Mouse (Mus musculus) hindbrain, embryonic 16.5 days (tissue): Measurements from ENCODE around the gene Zcchc9. TPM values are rescaled to one million over a fixed set of nuclear protein-coding genes. Genes with fewer than 3 reads are reported as not detected.
"Not testable (repeated sequence)": the region's sequence is repeated elsewhere in the genome, so short reads cannot be mapped to it uniquely, and the experiment has no call there.

Experiments used
- ATAC-seq: fragments of 200-750 bp; cut with Nextera tagmentation; 2 replicates; pipeline ENCODE4 v1.8.0; 2017; ENCODE audit warnings: moderate TSS enrichment, moderate library complexity
- H3K27ac ChIP-seq: fragments of 300-500 bp; sonication (generic); 2 replicates; pipeline ENCODE4 v1.5.1; 2014; ENCODE audit warnings: low read depth, mild to moderate bottlenecking, control low read depth, low read length, moderate library complexity
- H3K27me3 ChIP-seq: fragments of 300-500 bp; sonication (generic); replicated peaks from 2 replicates; pipeline ENCODE4 v1.6.1; 2014; ENCODE audit warnings: low read length; ENCODE audit not compliant: control insufficient read depth, insufficient read depth
- H3K36me3 ChIP-seq: fragments of 300-500 bp; sonication (generic); 2 replicates; pipeline ENCODE4 v1.6.1; 2014; ENCODE audit warnings: mild to moderate bottlenecking, low read length, moderate library complexity, mixed read lengths; ENCODE audit not compliant: control insufficient read depth, insufficient read depth
- H3K4me1 ChIP-seq: fragments of 300-500 bp; sonication (generic); 2 replicates; pipeline ENCODE4 v1.6.1; 2014; ENCODE audit warnings: low read depth, low read length; ENCODE audit not compliant: control insufficient read depth, insufficient read depth
- H3K4me2 ChIP-seq: fragments of 300-500 bp; sonication (generic); 2 replicates; pipeline ENCODE4 v1.6.1; 2014; ENCODE audit warnings: mild to moderate bottlenecking, low read length, control low read depth, moderate library complexity
- H3K4me3 ChIP-seq: fragments of 300-500 bp; sonication (generic); 2 replicates; pipeline ENCODE4 v1.5.1; 2014; ENCODE audit warnings: mild to moderate bottlenecking, low read length, control low read depth, moderate library complexity
- H3K9ac ChIP-seq: fragments of 300-500 bp; sonication (generic); 2 replicates; pipeline ENCODE4 v1.6.1; 2014; ENCODE audit warnings: low read depth, mild to moderate bottlenecking, control low read depth, low read length, moderate library complexity
- H3K9me3 ChIP-seq: fragments of 300-500 bp; sonication (generic); 2 replicates; pipeline ENCODE4 v1.6.1; 2014; ENCODE audit warnings: mild to moderate bottlenecking, low read length, moderate library complexity; ENCODE audit not compliant: control insufficient read depth
- WGBS: fragments of 180-500 bp; shearing (Covaris S2); extraction: QIAGEN DNeasy Blood & Tissue Kit; methylation state at CpG from one replicate; pipeline ENCODE4 v1.1.7; 2014; 5-methylcytosine and 5-hydroxymethylcytosine counted together
- polyA plus RNA-seq: library from polyadenylated mRNA; unstranded; fragments of >200 nt; fragmentation: Nextera tagmentation; extraction: Ambion mirVana; gene quantifications from 2 replicates; pipeline ENCODE4 v1.2.1, GENCODE M21; 2015

The Zcchc9 gene
- polyA plus RNA-seq, 1 experiment from 2014 or later = 15.8 TPM

GRCm38 (mm10) chr13:91768683-91769651 lies 38.5 kb downstream of the Zcchc9 start:
- Histone ChIP-seq H3K4me1 (no peaks in the 10 kb centered on the region), H3K9me3 (no peaks in the 10 kb centered on the region), H3K4me3 (no peak overlapping the region), H3K27ac (no peak overlapping the region), H3K36me3 (no peaks in the 10 kb centered on the region), H3K4me2 (no peak overlapping the region), H3K9ac (no peak overlapping the region), H3K27me3 (no peaks in the 10 kb centered on the region)
- WGBS = 79% methylated on average over 9 of the region's 9 CpGs
- no peak for ATAC-seq

GRCm38 (mm10) chr13:91765627-91766026 lies 41.9 kb downstream of the Zcchc9 start:
- H3K9me3 ChIP-seq = no peaks in the 10 kb centered on the region
- 91% methylated on average over 4 of the region's 4 CpGs for WGBS
- no peaks in the 10 kb centered on the region for H3K27me3 ChIP-seq
- no peak overlapping the region for H3K9ac ChIP-seq
- H3K27ac ChIP-seq = no peak overlapping the region
- H3K36me3 ChIP-seq = no peaks in the 10 kb centered on the region
- ATAC-seq = no peak
- no peak overlapping the region for H3K4me2 ChIP-seq
- no peaks in the 10 kb centered on the region for H3K4me1 ChIP-seq
- no peak overlapping the region for H3K4me3 ChIP-seq

GRCm38 (mm10) chr13:91763654-91764053 lies 43.9 kb downstream of the Zcchc9 start:
- H3K36me3 ChIP-seq, H3K27me3 ChIP-seq, H3K4me1 ChIP-seq, H3K9ac ChIP-seq, H3K9me3 ChIP-seq, ATAC-seq, H3K4me2 ChIP-seq, H3K27ac ChIP-seq, H3K4me3 ChIP-seq: not testable (repeated sequence)
- WGBS = 97% methylated on average over 3 of the region's 3 CpGs

- no peaks in the 10 kb centered on the region for H3K27me3 ChIP-seq
- H3K27ac ChIP-seq = no peak overlapping the region
- WGBS = 89% methylated on average over 6 of the region's 6 CpGs
- H3K4me2 ChIP-seq = no peak overlapping the region
- no peak for ATAC-seq
- H3K9me3 ChIP-seq = no peaks in the 10 kb centered on the region
- no peak overlapping the region for H3K9ac ChIP-seq
- H3K4me1 ChIP-seq = no peaks in the 10 kb centered on the region
- no peak overlapping the region for H3K4me3 ChIP-seq
- H3K36me3 ChIP-seq = no peaks in the 10 kb centered on the region
Measured at GRCm38 (mm10) chr13:91761654-91762445, 45.7 kb downstream of the Zcchc9 start.

- Histone ChIP-seq H3K36me3 (no peaks in the 10 kb centered on the region), H3K27ac (no peak overlapping the region), H3K9ac (no peak overlapping the region), H3K4me2 (no peak overlapping the region), H3K4me1 (no peaks in the 10 kb centered on the region), H3K27me3 (no peaks in the 10 kb centered on the region), H3K9me3 (no peaks in the 10 kb centered on the region), H3K4me3 (no peak overlapping the region)
- WGBS = 92% methylated on average over 8 of the region's 8 CpGs
- no peak for ATAC-seq
Measured at GRCm38 (mm10) chr13:91760302-91761050, 47.0 kb downstream of the Zcchc9 start.

- Histone ChIP-seq H3K4me3 (no peak overlapping the region), H3K9ac (no peak overlapping the region), H3K27ac (no peak overlapping the region), H3K9me3 (no peaks in the 10 kb centered on the region), H3K36me3 (no peaks in the 10 kb centered on the region), H3K27me3 (no peaks in the 10 kb centered on the region), H3K4me1 (no peaks in the 10 kb centered on the region), H3K4me2 (no peak overlapping the region)
- 74% methylated on average over 8 of the region's 8 CpGs for WGBS
- ATAC-seq = no peak
Measured at GRCm38 (mm10) chr13:91759791-91760190, 47.7 kb downstream of the Zcchc9 start.

- Histone ChIP-seq H3K9me3 (no peaks in the 10 kb centered on the region), H3K36me3 (no peaks in the 10 kb centered on the region), H3K27ac (no peak overlapping the region), H3K4me1 (no peaks in the 10 kb centered on the region), H3K9ac (no peak overlapping the region), H3K4me2 (no peak overlapping the region), H3K4me3 (no peak overlapping the region), H3K27me3 (no peaks in the 10 kb centered on the region)
- WGBS = 73% methylated on average over 7 of the region's 7 CpGs
- no peak for ATAC-seq
Measured at GRCm38 (mm10) chr13:91758316-91759048, 49.0 kb downstream of the Zcchc9 start.

- H3K4me2 ChIP-seq = no peak overlapping the region
- 67% methylated on average over 4 of the region's 4 CpGs for WGBS
Measured at GRCm38 (mm10) chr13:91756230-91756629, 51.3 kb downstream of the Zcchc9 start.

More at GRCm38 (mm10) chr13:91756230-91756629, 51.3 kb downstream of the Zcchc9 start:
- H3K27me3 ChIP-seq = no peaks in the 10 kb centered on the region
- no peaks in the 10 kb centered on the region for H3K36me3 ChIP-seq
- ATAC-seq = no peak
- no peak overlapping the region for H3K9ac ChIP-seq
- H3K27ac ChIP-seq = no peak overlapping the region
- no peaks in the 10 kb centered on the region for H3K4me1 ChIP-seq
- H3K4me3 ChIP-seq = no peak overlapping the region
- H3K9me3 ChIP-seq = no peaks in the 10 kb centered on the region
